ENCODE assay signal across 20 mouse cellular contexts in the genomic region with DNA sequence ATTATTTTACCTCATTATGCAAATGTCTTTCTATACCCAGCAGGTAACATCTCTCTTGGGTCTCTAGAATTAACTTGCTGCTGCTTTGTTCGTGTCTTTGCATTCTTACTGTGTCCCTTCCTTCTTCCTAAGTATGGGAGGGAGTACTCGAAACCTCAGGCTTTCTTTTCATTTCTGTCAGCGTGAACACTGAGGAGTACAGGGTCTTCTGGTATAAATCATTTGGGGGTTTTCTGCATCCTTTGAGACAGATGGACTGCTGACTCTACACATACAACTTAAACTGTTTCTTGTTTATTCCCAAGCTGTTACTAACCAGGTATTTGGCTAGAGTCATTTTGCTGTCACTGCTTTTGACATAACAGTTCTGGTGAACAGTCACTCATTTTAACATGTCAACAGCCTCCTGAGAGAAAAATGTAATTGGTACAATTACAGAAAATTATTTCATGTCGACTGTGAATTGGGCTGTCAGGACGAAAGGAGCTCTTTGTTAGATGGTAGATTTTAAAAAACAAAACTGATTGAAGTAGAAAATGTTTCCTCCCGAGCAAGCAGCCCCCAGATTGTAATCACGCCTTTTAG. TPM values are rescaled to one million over a fixed set of nuclear protein-coding genes. Genes with fewer than 3 reads are reported as not detected.
"Had no signal": no experiment of that assay in that cellular context is flagged by ENCODE, and none has a peak within 500 bp of the region (broad histone marks: within the 10 kb centered on the region; RNA-seq: fewer than 3 reads in every experiment).

No protein-coding gene starts in this region.

- DNase-seq: kidney, adult 8-10 months; kidney, postnatal 25 days; layer of hippocampus, adult 9-11 months; liver; liver, embryonic 13.5 days; liver, postnatal 0 days; retina, postnatal 1 day; right cerebral cortex, postnatal 14 days; thymus, adult 2 months; thymus, postnatal 25 days had no signal

- H3K4me3 ChIP-seq: limb, embryonic 12.5 days; liver, embryonic 13.5 days; midbrain, embryonic 12.5 days; neural tube, embryonic 13.5 days; stomach, embryonic 15.5 days had no signal

- H3K27ac ChIP-seq: limb, embryonic 12.5 days; liver, embryonic 13.5 days; midbrain, embryonic 12.5 days; stomach, embryonic 15.5 days had no signal

- H3K9ac ChIP-seq: limb, embryonic 12.5 days; liver, embryonic 13.5 days; liver, postnatal 0 days; midbrain, embryonic 12.5 days; neural tube, embryonic 13.5 days; stomach, embryonic 15.5 days had no signal

- H3K4me1 ChIP-seq: limb, embryonic 12.5 days; liver, embryonic 13.5 days; midbrain, embryonic 12.5 days; stomach, embryonic 15.5 days had no signal

- H3K4me2 ChIP-seq: limb, embryonic 12.5 days; liver, embryonic 13.5 days; midbrain, embryonic 12.5 days; neural tube, embryonic 13.5 days; stomach, embryonic 15.5 days had no signal

- H3K9me3 ChIP-seq: limb, embryonic 12.5 days; liver, embryonic 13.5 days; midbrain, embryonic 12.5 days; neural tube, embryonic 13.5 days; stomach, embryonic 15.5 days had no signal

- ATAC-seq: liver, postnatal 0 days had no signal

- H3K27me3 ChIP-seq: limb, embryonic 12.5 days; liver, embryonic 13.5 days; midbrain, embryonic 12.5 days; neural tube, embryonic 13.5 days; stomach, embryonic 15.5 days had no signal

RNA-seq across cellular contexts. Expression of a gene that starts 16.8 kb away (rescaled TPM):
- total RNA-seq: megakaryocyte-erythroid progenitor cell, adult 5-6 weeks had no signal

RNA-seq across cellular contexts. Expression of a gene that starts 51.1 kb away (rescaled TPM):
- total RNA-seq: left cerebral cortex, postnatal 36 days; megakaryocyte-erythroid progenitor cell, adult 5-6 weeks had no signal
- polyA plus RNA-seq: kidney, embryonic 16.5 days; limb, embryonic 12.5 days; liver, embryonic 13.5 days; liver, postnatal 0 days; lung, embryonic 16.5 days; spleen, adult 2 months; urinary bladder, adult 2 months had no signal
